Mouse (Mus musculus) embryonic fibroblast, embryonic 13.5 days (primary cell): ENCODE data around the gene Slc2a5. TPM values are rescaled to one million over a fixed set of nuclear protein-coding genes. Genes with fewer than 3 reads are reported as not detected.

ENCODE experiments used
- H3K27ac ChIP-seq: 2 replicates; pipeline ENCODE4 v1.5.1; 2012; ENCODE audit warnings: low read length, control low read depth, inconsistent platforms; ENCODE audit not compliant: insufficient read depth
- H3K4me1 ChIP-seq: 2 replicates; pipeline ENCODE4 v1.6.1; 2011; ENCODE audit warnings: low read length; ENCODE audit not compliant: control insufficient read depth, insufficient read depth
- H3K4me3 ChIP-seq: 2 replicates; pipeline ENCODE4 v1.5.1; 2011; ENCODE audit warnings: mild to moderate bottlenecking, control low read depth, low read length; ENCODE audit not compliant: insufficient read depth
- CTCF ChIP-seq: IDR thresholded peaks from 2 replicates; pipeline ENCODE4 v1.5.1; 2011; ENCODE audit warnings: mild to moderate bottlenecking, control low read depth, low read length, moderate library complexity, borderline replicate concordance; ENCODE audit not compliant: insufficient read depth
- POLR2A ChIP-seq: IDR thresholded peaks from 2 replicates; pipeline ENCODE4 v1.6.1; 2011; ENCODE audit warnings: low read depth, mild to moderate bottlenecking, control low read depth, low read length, moderate library complexity
- polyA plus RNA-seq: library from polyadenylated mRNA; stranded (reverse); fragments of >200 nt; gene quantifications from 2 replicates; pipeline ENCODE4 v1.2.4, GENCODE M21; 2011; ENCODE audit warnings: low read depth; ENCODE audit not compliant: missing spikeins, insufficient read length

Slc2a5 gene
- polyA plus RNA-seq, 1 experiment, result not detected

GRCm38 (mm10) chr4:150181304-150181703, 62.2 kb downstream of the Slc2a5 start:
- Histone ChIP-seq H3K27ac (no peak overlapping the region), H3K4me3 (no peak overlapping the region), H3K4me1 (no peaks in the 10 kb centered on the region)
- TF ChIP-seq POLR2A (no peak), CTCF (peak; percentile 29; the same call in 1 of the 2 replicates)

DNA sequence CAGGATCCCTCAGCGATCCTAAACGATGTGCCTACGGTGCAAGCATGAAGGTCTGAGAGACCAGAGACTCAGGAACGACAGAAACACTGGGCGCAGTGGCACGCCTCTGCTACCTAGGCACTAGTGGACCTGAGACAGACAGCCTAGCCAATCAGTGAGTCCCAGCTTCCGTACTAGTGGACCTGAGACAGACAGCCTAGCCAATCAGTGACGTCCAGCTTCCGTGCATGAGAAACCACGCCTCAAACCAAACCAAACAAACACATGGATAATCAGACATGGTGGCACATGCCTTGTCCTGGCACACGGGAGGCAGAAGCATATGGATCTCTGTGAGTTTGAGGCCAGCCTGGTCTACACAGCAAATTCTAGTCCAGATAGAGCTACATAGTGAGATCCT, 69.2 kb downstream of the Slc2a5 start:
- TF ChIP-seq POLR2A (no peak), CTCF (no peak)
- no peak overlapping the region for H3K27ac ChIP-seq
- no peak overlapping the region for H3K4me3 ChIP-seq
- no peaks in the 10 kb centered on the region for H3K4me1 ChIP-seq

- no peak overlapping the region for H3K27ac ChIP-seq
- H3K4me3 ChIP-seq, result no peak overlapping the region
- H3K4me1 ChIP-seq, result no peaks in the 10 kb centered on the region
- TF ChIP-seq CTCF (no peak), POLR2A (no peak)
Observed at GRCm38 (mm10) chr4:150192199-150192598, 73.1 kb downstream of the Slc2a5 start.

Other genes starting within 250 kb of the Slc2a5 start
- gene Spsb1, start 164.2 kb upstream of the Slc2a5 start, polyA plus RNA-seq, result 36.4 and 40.9 TPM in 2 replicates
- 59.2 and 64.8 TPM in 2 replicates for gene H6pd, start 110.3 kb upstream of the Slc2a5 start, polyA plus RNA-seq
- gene Gpr157, start 31.9 kb upstream of the Slc2a5 start, polyA plus RNA-seq, result 2.0 and 2.3 TPM in 2 replicates
- not detected in 2 replicates for gene Slc2a7, start 29.7 kb downstream of the Slc2a5 start, polyA plus RNA-seq
- 2.7 and 7.0 TPM in 2 replicates for gene Car6, start 82.0 kb downstream of the Slc2a5 start, polyA plus RNA-seq
- 672 and 858 TPM in 2 replicates for gene Eno1, start 117.4 kb downstream of the Slc2a5 start, polyA plus RNA-seq
- 47.2 and 59.0 TPM in 2 replicates for gene Rere, start 162.4 kb downstream of the Slc2a5 start, polyA plus RNA-seq